Mouse (Mus musculus) T-cell, adult 2 months (primary cell): ENCODE data around the gene Tead4.

Experiments
- DNase-seq: peaks from one replicate; pipeline ENCODE4 v3.0.0; 2022; ENCODE audit warnings: low spot score

Tead4 gene

DNA sequence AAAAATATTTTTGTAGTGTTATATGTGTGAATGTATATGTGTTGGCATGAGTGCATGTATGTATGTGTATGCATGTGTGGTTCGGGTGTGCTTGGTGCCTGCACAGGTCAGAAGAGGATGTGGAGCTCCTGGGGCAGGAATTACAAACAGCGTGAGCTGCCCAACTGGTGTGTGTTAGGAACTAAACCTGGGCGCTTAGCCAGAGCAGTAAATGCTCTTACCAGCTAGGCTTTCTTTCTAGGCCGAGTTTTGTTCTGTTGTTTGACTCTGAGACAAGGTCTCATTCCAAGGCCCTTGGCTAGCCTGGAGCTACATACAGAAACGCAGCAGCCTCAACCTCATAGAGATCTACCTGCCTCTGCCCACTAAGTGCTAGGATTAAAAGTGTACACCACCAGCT is 9.3 kb downstream of the Tead4 start:
- no peak for DNase-seq

DNA sequence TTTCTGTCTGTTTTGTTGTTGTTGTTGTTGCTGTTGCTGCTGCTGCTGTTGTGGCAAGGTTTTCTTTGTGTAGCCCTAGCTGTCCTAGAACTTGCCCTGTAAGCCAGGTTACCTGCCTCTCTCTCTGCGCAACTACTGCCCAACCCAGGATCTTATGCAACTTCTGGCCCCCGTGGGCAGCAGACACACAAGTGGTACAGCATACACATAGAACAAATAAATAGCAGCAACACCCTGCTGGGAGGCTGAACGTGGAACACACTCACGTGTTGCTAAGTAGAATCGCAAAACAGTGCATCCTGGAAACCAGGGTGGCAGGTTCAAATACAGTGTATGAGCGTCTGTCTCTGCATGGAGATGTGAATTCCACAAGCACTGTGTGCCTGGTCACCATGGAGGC is 11.9 kb downstream of the Tead4 start:
- no peak for DNase-seq

DNA sequence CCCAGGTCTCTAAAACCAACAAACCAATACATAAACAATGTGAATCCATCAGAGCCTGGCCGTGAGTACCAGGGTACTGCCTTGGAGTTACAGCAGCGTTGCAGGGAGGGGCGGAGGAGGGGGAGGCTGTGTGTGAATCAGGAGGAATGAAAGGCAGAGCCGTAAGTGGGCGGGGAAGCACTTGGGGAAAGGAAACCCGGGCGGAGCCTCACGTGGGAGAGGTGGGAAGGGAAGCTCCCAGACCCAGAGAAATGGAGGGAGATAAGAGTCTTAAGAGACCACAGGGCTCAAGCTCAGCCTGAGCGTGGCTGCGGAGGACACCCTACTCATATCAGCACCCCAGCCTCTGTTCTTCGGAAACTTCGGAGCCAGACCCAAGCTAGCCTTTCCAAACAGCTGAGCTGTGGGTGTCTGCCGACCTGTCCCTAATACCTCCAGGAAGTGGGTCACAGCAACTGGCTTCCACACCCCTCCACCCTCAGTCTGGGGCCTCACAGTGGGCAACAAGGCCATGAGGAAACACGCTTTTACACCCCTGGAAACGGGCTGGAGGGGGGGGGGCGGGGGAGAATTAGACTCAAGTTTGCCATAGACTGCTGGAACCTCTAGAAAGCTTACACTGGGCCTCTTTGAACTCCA is 14.7 kb downstream of the Tead4 start:
- no peak for DNase-seq

DNA sequence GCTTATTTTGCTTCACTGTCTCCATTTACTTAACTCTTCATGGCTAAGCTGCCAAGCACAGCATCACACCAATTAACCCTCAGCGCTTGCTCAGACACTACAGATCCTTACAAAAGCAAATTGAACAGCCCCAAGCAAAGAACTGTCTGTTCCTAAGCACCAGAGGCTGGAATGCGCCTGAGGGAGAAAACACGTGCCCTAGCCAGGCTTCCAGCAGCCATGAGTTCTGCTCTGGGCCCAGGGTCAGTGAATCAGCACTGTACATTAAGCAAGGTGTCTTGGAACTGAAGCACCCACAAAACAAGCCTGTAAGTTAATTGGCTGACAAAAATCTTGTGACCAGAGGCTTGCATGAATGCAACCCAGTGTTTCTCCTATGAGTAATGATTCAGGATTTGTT is 18.5 kb downstream of the Tead4 start:
- no peak for DNase-seq

DNA sequence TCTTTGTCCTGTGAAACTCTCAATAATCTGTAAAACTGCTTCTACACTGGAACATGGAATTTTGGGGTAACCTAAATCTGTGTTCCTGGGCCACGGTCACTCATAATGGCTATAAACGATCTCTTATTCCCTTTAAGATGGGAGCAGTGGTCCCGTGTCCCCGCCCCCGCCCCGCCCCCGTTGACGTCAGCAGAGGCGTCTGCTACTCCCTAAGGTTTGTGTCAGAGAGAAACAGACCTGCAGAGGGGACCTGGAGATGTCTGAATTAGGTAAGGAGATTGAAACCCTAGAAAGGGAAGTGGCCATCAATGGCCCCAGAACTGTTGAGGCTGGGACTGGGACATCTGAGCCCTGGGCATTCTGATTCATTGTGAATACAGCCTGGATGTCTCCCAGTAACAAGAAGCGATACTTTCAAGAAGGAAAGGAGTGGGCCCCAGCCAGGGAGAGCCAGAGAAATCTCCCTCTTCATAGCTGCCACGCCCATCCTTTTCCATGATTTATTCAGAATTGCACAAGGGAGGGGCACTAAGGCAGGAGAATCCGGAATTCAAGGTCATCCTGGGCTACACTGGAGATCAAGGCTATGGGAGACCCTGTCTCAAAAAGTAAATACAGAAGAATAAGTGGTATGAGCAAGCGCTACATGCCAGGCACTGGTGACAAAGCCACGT is 20.0 kb downstream of the Tead4 start:
- DNase-seq, result no peak

DNA sequence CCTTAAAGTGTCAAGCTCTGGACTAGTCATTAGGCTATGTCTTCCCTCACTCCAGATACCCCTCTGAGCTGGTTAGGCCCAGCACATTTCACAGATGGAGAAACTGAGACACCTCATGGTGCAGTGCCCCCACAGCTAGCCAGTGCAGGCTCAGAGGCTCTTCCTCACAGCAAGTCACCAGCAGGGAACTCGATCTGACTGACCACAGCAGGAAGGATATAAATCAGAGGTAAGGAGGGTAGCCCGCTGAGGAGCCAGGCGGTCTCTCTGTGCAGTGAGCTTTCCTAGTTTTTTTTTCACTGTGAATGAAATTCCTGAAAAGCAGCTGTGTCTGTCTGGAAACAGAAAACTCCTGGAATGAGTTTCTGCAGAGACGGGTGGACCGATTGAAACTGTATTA is 21.0 kb downstream of the Tead4 start:
- no peak for DNase-seq

DNA sequence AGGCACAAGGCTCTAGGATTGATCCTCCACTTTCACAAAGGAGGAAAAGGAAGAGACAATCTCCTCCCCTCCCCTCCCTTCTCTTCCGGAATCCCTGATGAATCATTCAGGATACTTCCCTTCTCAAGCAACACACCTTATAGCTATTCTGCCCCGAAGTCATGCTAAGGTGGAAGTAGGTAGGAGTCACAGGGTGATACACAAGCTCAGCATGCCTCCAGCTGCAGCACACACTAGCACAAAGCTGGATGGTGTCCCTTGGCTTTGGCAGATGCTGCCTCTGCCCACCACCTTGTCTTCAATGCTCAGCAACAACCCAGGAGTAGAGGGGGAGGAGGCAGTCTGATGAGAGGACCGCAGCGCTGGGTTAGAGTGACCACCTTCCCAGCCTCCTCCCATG is 21.5 kb downstream of the Tead4 start:
- DNase-seq, result no peak

DNA sequence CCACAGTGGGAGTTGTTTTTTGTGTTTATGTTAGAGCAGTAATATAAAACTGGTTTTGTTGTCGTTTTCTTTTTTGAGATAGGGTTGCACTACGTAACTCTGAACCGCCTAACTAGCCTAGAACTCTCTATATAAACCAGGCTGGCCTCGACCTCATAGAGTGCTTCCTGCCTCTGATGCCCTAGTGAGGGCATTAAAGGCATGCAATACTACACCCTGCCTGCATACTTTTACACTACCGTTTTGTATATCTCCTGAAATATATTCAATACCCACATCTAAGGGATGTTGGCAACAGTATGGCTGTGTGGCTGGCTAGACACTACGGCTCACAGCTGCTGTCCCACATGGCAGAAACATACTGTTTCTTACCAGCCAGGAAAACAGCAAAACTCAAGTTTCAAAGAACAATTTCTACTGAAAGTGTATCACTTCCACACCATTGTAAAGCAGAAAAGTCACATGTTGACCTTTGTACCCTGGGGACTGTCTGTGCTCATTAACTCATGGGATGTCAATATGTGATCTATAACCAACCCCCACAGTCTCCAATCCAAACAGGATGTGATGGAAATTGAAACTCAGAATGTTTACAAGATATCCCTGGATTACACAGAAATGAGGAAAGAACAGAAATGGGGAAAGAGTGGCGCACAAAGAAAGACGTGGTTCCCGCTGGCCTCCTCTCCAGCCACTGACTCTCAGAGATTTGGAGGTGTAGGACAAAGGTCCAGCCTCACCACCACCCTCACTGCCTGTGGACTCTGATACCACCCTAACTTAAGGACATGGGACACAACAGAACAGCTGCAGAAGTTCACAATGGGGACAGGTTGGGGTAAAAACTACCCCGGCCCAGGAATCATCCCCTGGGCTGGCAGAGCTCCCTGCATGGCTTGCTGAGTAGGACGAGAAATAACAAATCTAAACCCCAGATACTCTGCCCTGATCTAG is 23.2 kb downstream of the Tead4 start:
- DNase-seq, result no peak

DNA sequence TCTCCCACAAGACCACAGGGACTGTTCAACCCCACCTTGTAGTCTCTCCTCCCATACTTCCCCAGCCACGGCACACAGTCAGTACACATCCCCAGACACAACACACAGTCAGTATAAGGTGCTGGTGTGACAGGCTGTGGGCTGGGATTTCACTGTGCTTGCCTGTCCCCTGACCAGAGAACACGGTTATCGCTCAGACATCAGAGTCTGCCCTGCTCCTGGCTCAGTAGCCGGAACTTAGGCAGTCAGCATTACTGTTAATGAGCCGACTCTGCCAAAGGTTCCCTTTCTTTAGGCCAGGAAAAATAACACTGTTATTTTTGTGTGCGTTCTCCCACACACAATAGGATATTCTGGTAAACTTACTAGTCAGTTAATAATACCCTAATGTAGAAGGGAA is 24.3 kb downstream of the Tead4 start:
- no peak for DNase-seq

DNA sequence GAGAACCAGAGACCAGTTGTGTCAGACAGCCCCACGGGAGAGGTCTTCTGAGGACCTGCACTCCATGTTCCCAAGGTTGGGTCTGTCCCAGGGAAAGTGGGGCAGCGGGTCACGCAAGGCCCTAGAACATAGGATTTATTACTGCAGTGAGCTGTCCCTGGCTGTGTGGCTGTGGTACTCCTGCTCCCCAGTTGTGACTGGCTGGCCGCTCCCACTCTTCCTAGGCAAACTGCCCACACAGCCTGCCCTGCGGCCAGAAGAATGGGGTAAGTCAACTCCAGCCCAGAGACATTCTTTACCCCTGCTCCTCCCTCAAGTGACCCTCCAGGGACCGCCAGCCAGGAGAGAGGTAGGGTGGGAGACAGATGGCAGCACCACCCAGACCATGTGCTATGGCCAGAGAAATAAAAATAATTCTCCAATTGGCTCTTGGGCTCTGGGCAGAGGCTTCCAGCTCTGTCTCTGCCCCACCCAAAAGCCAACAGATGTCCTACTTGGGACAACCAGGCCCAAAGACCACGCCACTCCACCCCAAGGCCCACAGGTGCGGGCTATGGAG is 25.0 kb downstream of the Tead4 start:
- no peak for DNase-seq

DNA sequence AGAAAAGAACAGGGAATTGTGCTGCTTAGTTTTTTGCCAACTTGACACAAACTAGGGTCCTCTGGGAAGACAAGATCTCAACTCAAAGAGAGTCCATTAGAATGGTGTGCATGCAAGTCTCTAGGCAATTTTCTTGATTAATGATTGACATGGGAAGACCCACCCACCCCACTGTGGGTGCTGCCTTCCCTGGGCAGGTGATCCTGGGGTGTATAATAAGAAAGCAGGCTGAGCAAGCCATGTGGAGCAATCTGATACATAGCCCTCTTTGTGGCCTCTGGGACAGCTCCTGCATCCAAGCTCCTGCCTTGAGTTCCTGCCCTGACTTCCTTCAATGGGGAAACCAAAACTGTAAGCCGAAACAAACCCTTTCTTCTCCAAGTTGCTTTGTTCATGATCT is 27.1 kb downstream of the Tead4 start:
- DNase-seq, result no peak

DNA sequence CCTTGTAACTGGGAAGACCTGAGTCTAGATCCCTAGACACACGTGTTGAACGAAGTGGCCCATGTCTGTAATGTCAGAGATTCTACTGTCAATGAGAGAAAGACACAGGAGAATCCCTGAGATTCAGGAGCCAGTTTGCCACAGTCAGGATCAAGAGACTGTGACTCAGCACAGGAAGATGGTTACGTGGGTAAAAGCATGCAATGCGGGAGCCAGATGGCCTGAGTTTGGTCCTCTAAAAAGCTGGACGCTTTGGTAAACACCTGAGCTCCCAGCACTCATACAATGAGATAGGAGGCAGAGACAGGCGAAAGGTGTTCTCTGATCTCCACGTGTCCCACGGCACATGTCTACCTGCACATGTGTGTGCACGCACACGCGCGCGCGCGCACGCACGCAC is 27.9 kb downstream of the Tead4 start:
- DNase-seq, result no peak

DNA sequence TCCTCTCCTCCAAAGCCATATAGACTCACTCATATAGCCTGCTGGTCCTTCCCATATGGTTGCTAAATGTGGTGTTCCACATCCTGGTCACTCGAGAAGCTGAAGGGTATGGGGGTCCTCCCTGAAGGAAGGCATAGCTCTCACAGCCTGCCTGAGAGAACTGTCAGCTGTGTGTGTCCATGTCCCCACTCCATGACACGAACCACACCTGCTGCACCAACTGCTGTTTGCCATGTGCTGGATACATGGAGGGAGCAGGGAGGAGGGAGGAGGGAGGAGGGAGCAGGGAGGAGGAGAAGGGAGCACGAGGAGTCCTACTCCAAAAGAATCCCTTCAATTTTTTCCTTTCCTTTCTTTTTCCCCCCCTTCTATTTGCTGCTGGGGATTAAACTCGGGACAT is 30.8 kb downstream of the Tead4 start:
- DNase-seq, result no peak

DNA sequence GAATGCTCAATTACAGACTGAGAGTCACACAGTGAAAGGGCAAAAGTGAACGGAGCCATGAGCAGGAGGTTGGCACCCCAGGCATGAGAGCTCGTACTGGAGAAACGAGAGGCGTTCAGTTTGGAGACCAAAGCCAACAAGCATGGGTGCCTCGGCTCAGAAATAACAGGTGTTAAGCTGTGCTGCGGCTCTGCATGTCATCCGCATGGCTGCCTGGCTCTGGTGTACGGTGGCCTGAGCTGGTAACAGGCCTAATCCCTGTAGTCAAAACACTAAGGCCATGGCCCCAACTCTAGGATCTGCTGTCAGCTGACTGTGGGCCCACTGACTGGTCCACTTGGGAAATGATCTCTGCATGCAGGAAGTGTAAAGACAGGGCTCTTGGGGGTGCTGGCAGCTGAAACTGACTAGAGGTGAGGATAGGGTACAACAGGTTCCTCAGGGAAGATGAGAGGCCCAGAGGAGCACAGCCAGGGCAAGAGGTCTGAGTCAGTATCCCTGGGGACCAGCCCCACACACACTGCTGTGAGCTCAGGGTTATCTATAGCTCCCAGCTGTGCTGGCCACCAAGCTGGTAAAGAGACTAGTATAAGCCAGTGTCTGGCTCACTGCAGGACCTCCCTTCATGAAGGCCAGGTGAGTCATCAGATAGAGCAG is 35.6 kb downstream of the Tead4 start:
- no peak for DNase-seq

DNA sequence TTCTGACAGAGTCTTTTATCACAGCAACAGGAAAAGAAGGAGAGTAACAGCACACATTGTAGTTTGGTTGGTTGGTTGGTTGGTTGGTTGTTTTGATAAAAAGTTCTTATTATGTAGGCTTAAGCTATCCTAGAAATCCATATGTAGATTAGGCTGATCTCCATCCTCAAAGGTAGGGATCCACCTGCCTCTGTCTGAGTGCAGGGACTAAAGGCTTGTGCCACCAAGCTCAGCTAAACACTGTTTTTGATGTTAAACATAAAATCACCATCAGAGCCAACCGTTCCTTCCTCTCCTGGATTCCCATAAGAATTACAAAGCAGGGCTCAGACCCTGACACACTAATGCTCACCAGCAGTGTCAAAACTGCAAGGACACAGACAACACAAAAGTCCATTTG is 39.1 kb downstream of the Tead4 start:
- no peak for DNase-seq

DNA sequence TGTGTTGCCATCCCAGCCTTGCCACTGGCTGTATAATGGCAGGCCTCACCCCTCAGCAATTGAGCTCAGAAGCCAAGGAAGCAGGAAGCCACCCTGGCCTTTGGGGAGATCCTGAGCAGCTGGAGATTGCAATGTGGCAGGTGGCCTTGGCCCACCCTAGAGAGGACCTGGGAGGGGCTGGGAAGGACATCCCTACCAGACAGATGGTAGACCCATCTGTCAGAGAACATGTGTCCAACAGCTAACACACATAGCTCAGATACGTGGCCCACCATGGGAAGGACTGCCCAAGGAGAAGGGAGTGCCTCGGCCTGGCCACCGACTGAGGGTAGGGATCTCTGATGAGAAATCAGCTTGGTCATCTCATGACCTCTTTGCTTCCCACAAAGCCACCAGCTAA is 41.4 kb downstream of the Tead4 start:
- no peak for DNase-seq

DNA sequence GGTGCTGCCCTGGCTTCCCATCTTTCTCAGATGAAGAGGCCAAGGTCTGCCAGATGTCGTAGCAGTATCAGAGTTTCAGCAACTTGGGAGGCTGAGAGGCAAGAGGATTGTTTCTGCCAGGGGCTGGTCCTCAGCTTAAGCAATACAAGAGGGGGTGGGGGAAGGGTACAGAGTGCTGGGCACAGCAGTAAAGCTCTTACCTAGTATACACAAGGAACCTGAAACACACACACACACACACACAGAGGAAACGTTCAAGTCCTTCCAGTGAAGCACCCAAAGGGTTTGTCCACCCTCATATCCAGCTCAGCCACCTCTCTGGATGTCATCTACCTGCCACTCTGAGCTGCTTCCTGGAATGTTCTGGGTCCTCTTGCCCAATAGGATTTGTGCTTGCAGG is 44.7 kb downstream of the Tead4 start:
- DNase-seq, result no peak

DNA sequence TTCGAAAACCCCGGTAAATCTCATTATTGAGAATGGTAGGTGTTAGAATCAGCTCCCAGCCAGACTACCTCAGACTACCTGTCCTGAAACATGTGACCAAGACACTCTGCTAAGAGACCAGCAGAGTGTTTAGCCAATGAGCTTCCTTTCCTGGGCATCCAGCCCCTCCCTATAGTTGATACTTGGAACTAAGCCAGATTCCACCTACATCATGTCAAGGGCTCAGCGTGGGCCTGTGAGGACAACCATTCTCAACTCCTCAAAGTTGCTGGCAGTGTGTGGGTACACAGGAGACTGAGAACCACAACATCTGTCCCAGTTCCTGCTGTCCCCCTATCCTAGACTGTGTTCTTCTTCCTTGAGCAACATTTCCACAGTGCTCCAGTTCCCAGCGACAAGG is 45.3 kb downstream of the Tead4 start:
- no peak for DNase-seq

DNA sequence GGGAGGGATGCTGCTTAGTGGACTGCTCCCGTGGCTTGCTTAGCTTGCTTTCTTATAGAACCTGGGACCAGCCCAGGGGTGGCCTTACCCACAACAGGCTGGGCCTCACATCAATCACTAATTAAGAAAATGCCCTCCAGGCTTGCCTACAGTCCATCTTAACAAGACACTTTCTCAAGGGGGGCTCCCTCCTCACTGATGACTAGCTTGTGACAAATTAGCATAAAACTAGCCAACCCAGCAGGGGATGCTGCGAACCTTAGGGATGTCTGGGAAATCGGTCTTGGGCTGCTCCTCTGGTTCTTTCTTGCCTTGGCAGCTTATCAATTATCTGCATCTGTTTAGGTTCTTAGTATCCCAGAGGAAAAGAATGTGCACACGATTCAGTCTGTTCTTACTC is 46.1 kb downstream of the Tead4 start:
- DNase-seq, result no peak

DNA sequence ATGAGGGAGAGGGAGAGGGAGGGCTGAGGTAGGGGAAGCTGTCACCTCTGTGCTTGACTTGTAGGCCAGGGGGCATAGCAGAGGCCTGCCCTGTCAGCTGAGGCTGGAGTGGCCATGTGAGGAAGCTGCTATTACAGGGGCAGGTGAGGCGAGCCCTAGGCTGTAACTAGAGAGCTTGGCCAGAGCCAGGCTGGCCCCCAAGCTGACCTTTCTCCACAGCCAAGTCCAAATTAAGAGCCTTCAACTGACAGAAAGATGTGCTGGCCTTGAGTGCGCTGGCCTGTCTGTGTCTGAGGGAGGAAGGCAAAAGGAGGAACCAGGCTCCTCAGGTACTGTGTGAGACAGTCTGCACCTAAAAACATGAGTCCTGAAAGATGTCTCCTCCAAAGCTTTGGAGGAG is 47.5 kb downstream of the Tead4 start:
- DNase-seq, result no peak

DNA sequence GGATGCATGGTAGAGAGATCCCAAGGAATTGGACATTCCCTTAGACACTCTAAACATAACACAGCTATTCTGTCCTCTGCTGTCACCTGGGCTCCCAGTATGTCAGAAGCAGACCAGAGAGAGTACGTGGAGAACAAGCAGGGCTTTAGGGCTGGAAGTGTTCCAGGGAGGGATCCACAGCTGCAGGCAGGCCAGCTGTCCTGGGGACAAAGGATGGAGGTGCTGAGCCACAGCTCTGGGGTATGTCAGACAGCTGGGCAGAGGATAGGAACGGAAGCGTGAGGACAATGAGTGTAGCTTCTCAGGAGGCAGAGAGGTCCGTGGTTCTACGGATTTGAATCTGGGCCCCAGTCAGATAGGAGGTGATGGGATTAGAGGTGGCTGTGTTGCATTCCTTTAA is 50.0 kb downstream of the Tead4 start:
- no peak for DNase-seq

DNA sequence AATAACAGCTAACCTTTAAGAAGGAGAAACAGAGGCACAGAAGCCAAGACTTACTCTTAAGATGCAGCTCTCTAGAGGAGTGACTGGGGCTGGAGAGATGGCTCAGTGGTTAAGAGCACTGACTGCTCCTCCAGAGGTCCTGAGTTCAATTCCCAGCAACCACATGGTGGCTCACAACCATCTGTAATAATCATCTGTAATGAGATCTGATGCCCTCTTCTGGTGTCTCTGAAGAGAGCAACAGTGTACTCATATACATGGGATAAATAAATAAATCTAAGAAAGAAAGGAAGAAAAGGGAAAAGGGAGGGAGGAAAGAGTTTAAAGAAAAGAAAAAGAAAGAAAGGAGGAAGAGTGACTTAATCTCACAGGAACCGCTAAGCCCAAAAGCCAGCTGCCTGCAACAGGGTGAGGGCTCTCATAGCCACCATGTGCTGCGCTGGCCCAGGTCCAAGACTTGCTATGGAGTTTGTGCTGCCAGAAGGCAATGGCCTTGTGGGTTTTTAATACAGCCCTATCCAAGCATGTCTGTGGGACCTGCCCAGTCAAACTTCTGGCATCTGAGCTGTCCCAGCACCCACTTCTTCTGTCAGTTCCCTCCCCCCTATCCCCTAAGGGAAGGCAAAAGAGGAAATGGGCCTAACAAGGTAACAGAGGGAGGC is 63.4 kb downstream of the Tead4 start:
- DNase-seq, result no peak
